Mouse (Mus musculus) cerebral cortex, adult 2 months (tissue): ENCODE data around the gene Rps16.

Source experiments
- WGBS: fragments of 180-500 bp; shearing (Covaris S2); methylation state at CpG from one replicate; pipeline ENCODE4 v1.1.7; 2018; 5-methylcytosine and 5-hydroxymethylcytosine counted together

Rps16 gene

GRCm38 (mm10) chr7:28373891-28374495 lies 23.5 kb downstream of the Rps16 start:
- 88% methylated on average over 7 of the region's 7 CpGs for WGBS

GRCm38 (mm10) chr7:28374647-28375046 lies 24.2 kb downstream of the Rps16 start:
- 67% methylated on average over 10 of the region's 10 CpGs for WGBS

- WGBS, result 2% methylated on average over 35 of the region's 36 CpGs
Measured at GRCm38 (mm10) chr7:28375176-28375921, 24.9 kb downstream of the Rps16 start.

GRCm38 (mm10) chr7:28376011-28376771 lies 25.7 kb downstream of the Rps16 start:
- 18% methylated on average over 30 of the region's 30 CpGs for WGBS

DNA sequence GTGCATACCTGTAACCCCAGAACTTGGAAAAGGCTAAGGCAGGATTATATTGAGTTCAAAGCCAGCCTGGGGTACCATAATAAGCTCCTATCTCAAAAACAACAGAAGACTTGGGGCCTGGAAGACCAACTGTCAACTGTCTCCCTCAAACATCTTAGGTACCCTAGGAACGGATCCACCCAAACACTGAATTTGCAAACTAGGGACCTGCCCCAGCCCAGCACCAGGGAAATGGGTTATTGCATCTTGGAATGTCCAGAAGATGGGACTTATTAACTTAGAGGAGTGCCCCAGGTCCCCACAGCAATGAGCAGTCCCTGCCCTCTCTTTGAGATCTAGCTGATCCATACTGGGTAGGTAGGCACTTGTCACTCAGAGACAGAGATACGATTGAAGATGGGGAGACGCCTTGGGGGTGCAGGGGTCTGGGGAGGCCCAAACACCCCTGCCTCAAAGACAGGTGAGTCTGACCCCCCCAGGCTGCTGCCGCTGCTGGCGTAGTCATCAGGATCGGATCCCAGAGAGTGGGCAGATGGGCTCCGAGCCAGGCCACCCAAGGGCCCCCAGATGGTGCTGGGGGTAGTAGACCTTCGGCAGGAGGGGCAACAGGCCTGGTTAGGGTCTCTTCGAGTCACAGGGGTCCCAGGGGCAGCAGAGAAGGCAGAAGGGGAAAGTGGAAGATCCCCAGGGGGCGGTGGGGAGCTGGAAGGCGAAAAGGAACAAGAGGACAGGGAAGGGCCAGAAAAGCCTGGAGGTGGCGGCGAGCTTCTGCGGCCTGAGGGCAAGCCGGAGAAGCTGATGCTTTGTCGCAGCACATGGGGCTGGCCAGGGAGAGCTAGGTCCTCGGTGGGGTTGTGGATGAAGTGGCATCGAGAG lies 27.0 kb downstream of the Rps16 start:
- WGBS, result 70% methylated on average over 18 of the region's 18 CpGs

GRCm38 (mm10) chr7:28378066-28378690 lies 27.7 kb downstream of the Rps16 start:
- WGBS, result 53% methylated on average over 32 of the region's 32 CpGs

DNA sequence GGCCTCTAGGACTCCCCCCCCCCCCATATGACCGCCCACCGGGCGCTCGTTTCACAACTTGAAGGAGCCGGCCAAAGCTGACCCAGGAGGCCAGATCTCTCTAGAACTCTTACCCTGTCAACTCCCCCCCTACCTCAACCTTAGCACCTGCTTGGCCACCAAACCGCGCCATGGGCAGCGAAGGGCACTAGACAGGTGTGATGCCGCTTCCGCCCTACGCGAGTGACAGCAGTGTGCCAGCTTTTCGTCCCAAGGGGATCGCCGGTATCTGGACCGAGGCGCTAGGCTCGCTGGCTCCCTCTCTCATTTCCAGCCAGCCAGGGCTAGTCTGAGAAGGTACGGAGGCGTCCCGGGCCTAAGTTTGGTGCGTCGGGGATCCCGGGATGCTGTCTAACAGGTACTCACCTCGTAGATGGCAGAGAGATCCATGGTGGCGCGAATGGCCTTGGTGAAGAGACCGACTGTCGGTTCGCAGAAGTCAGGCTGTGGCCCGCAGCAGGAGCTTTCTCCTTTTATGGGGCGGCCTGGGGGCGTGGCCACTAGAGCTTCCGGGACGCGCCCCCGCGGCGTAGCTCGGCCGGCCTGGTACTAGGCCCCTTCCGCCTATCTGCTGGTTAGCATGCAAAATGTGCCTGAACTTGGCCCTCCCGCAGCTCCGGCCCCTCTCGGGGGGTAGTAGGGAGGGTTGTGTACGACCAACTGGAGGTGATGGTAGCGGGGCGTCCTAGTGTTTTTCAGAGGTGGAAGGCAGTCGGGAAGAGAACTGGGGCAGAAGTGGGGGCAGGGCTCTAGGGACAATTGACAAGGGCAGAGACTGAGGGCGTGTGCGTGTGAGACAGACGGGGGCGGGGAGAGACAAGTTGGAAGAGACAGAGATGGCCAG lies 28.6 kb downstream of the Rps16 start:
- 12% methylated on average over 53 of the region's 53 CpGs for WGBS

DNA sequence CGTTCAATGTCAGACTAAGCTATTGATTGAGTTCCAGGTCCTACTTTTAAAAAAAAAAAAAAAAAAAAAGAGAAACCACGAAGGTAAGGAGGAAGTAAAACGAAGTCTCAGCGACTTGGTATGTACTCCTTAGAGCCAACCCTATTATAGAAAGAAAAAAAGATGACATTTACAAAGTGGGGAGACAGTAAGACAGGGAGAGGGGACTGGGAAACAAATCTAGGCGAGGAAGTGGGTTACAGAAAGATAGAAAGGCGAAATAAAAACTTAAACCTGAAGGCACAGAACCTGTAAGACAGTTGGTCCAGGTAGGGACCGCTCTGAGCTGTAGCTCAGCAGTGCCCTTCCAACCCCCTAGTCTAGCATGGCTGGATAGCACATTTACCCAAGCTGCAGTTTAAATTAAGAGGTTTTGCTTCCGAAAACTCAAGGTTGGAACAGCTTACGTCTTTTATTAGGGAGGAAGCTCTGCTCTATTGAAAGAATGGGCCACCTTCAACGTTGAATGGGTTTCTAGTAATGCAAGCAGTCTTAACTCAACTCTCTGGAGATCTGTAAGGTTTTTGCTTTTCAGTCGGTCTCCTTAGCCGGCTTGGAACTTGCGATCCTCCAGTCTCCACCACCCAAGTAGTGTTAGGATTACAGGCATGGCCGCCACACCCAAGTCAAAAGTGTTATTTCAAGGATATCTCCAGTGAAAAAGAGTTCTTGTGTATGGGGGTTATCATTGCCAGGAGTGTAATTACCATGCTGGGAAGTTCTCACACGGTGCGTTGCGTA lies 30.0 kb downstream of the Rps16 start, which contains the start of gene Zfp36:
Zfp36 (minus strand) TSS at position 17 of the 780 bp plus-strand sequence.
- WGBS, result 63% methylated on average over 17 of the region's 17 CpGs

DNA sequence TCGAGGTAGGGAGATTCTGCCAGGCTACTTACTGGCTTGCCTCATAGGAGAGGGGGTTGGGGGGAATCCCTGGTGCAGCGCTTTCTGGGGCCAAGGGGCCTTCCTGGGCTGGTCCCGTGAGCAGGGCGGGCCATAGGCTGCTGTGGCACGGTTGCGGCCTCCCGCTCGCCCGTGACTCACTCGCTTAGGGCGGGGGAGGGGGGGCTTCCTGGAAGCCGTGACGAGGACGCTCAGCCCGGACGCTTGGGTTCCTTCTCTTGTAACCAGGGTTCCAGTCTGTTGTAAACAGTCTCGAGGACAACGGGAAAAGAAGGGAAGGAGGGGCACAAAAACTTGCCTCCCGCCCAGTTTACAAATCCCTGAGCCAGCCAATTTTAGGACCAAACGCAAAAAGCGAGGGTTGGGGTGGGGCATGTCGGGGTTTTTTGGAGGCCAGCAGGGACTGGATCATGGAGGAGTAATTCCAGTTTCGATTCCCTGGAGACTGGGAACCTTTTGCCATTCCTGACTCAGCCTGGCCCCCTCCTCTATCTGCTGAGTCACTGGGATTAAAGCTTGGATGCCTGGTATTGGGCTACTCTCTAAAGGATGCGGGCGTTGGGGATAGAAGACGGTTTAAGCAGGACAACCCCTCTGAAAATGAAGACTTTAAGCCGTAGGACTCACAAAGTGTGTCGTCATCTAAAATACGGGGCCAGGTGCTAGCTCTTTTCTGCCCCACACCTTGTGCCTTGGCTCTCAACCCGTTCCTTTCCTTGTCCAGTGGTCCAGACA lies 30.8 kb downstream of the Rps16 start:
- 22% methylated on average over 30 of the region's 30 CpGs for WGBS

- 5% methylated on average over 20 of the region's 20 CpGs for WGBS
Measured at GRCm38 (mm10) chr7:28381938-28382337, 31.5 kb downstream of the Rps16 start.

DNA sequence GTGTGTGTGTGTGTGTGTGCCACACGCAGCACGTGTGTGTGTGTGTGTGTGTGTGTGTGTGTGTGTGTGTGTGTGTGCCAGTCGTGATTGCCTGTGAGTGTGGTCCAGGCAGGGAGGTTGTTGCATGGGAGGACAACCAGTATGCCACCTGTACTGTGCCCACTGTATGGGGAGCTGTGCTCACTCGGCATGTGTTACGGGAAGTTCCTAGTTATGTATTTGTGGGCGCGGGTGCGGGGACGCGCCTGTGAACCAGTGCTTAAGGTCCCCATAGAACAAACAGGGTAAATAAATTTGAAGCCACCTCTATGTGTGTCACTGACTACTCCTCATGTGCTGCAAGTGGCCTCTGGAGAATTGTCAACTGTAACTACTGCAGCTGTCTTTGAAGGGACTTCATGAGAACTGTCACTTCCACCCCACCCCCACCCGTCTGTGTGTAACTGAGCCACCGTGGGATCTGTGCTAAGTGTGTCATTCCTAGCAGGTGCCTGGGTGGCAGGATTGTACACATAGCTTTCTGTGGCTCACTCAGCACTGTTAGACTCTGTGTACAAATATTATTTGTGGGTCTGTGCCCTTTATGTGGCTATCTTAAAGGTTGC lies 32.0 kb downstream of the Rps16 start:
- 23% methylated on average over 11 of the region's 12 CpGs for WGBS

DNA sequence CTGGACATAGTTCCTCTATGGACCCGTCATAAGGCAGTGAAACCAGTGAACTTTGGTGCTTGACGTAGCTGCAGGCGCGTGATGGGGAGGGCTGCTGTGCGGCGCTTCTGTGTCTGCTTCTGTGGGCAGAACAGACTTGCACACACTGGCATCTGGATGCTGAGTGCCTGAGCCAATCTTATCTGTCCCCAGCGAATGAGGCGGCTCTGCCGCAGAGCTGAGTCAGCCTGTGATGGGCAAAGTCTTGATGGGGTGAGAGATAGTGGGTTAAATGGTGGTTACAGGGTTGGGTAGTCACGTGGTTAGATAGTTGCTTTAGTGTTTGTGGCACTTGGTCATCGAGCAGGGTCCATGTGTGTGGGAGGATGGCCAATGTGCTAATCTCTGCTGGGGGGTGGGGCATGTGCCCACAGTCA lies 32.5 kb downstream of the Rps16 start:
- 25% methylated on average over 11 of the region's 11 CpGs for WGBS

- 72% methylated on average over 4 of the region's 4 CpGs for WGBS
Measured at GRCm38 (mm10) chr7:28383606-28384005, 33.2 kb downstream of the Rps16 start.

- whole genome bisulfite sequencing, result 85% methylated on average over 6 of the region's 6 CpGs
Measured at GRCm38 (mm10) chr7:28384162-28384561, 33.7 kb downstream of the Rps16 start.

DNA sequence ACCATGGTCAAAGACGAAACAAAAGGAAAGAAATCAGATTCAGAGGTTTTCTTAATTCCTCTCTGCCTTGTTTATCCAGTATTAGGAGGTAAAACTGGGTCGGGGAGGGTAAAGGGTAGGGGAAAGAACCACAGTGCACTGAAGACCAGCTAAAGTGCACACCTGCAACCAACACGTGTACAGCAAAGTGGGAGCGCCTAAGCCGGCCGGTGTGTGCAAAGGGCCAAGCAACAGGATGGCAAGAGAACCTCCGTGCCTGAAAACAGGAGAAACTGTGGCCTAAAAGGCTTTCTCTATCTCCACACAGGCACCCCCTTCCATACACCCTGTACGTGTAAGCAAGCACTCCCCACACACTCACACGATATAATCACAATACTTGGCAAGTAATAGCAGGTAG lies 34.7 kb downstream of the Rps16 start:
- 93% methylated on average over 9 of the region's 9 CpGs for WGBS

DNA sequence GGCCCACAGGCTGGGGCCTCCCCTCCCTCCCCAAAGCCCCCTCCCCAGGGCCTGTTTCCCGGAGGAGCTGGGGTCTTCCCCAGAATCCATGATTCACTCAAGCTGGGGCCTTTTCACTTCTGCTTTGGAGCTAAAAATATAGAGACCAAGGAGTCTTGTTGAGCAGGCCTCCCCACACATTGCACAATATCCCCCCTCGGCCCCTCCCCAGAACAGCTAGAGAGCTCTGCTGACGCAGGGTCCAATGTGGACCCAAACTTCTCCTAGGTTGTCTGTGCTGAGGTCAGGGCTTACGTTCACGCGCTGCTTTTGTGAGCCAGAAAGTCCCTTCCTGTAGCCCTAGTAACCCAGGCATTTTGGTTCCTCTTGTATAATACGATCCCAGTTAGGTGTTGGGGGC lies 35.6 kb downstream of the Rps16 start:
- WGBS, result 80% methylated on average over 7 of the region's 7 CpGs

DNA sequence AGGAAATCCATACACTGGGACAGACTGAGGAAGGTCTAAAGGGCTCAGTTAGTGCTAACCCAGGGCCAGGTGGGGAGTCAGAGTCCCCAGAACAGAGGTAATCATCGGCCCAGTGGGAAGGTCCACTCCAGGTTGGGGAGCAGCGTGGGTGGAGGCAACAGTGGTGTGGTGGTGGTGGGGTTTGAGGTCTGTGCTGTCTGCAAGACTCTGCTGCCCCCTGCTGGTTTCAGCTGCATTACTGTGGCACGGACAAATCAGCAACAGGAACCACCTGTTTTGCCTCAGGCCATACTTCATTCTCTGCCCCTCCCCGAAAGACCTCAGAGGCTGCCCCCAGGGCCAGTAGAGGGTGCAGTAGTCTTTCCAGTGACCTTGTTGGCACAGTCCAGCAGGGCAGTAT lies 36.0 kb downstream of the Rps16 start:
- 7% methylated on average over 4 of the region's 4 CpGs for WGBS

DNA sequence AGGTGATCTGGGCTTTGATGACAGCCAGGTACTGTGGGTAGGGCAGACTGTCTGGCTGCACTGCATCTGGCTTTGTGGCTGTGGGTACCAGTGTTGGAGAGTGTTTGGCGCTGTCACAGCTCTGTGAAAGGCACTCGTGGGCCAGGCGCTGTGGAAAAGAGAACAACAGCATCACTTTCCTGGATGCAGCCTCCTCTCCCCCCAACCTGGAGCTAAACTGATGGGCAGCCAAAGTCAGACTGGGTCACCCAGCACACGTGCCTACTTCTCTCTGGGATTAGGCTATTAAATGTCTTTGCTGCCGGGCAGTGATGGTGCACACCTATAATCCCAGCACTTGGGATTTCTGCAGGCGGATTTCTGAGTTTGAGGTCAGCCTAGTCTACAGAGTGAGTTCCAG lies 36.4 kb downstream of the Rps16 start:
- 78% methylated on average over 6 of the region's 6 CpGs for WGBS
